ENCODE assay signal across 19 mouse cellular contexts in genomic region chr5:13488671-13489070, GRCm38 (mm10).
A peak's percentile ranks its signal among the peaks of the same experiment; 100 is the strongest.
DNase-seq lines count a peak whose midpoint lies in the region.
"Had no signal": no experiment of that assay in that cellular context is flagged by ENCODE, and none has a peak within 500 bp of the region (broad histone marks: within the 10 kb centered on the region; RNA-seq: fewer than 3 reads in every experiment).

No protein-coding gene starts in this region.

- H3K27me3 ChIP-seq in embryonic facial prominence, embryonic 10.5 days (replicated peaks; ENCODE audit: low read depth, poor library complexity, severe bottlenecking): no peaks in the 10 kb centered on the region
- H3K27me3 ChIP-seq: embryonic facial prominence, embryonic 13.5 days; forebrain, embryonic 13.5 days; heart, embryonic 13.5 days; hindbrain, embryonic 12.5 days; intestine, embryonic 15.5 days had no signal

- H3K9me3 ChIP-seq in embryonic facial prominence, embryonic 10.5 days: no peaks in the 10 kb centered on the region
- H3K9me3 ChIP-seq: embryonic facial prominence, embryonic 13.5 days; forebrain, embryonic 13.5 days; heart, embryonic 13.5 days; hindbrain, embryonic 12.5 days; intestine, embryonic 15.5 days had no signal

- H3K36me3 ChIP-seq in embryonic facial prominence, embryonic 10.5 days (replicated peaks): no peaks in the 10 kb centered on the region
- H3K36me3 ChIP-seq: embryonic facial prominence, embryonic 13.5 days; heart, embryonic 13.5 days; hindbrain, embryonic 12.5 days; intestine, embryonic 15.5 days had no signal

- H3K4me3 ChIP-seq in embryonic facial prominence, embryonic 10.5 days: no peak overlapping the region
- H3K4me3 ChIP-seq: embryonic facial prominence, embryonic 13.5 days; forebrain, embryonic 13.5 days; heart, embryonic 13.5 days; hindbrain, embryonic 12.5 days; intestine, embryonic 15.5 days had no signal

- peaks cover 7% of the 10 kb centered on the region; the same call in 1 of the 2 replicates for H3K4me1 ChIP-seq in embryonic facial prominence, embryonic 10.5 days
- H3K4me1 ChIP-seq: embryonic facial prominence, embryonic 13.5 days; forebrain, embryonic 13.5 days; hindbrain, embryonic 12.5 days; intestine, embryonic 15.5 days had no signal

- 0 out of 2 replicates have a peak overlapping the region, but pooled peaks have one; percentile 40 for H3K27ac ChIP-seq in embryonic facial prominence, embryonic 10.5 days (replicated peaks)
- H3K27ac ChIP-seq: embryonic facial prominence, embryonic 13.5 days; forebrain, embryonic 13.5 days; heart, embryonic 13.5 days; hindbrain, embryonic 12.5 days; hindbrain, postnatal 0 days; intestine, embryonic 15.5 days had no signal

- WGBS in embryonic facial prominence, embryonic 10.5 days: 41% methylated on average over 2 of the region's 2 CpGs

- DNase-seq in 3T3-L1 (ENCODE audit: low read depth, low spot score): peak; percentile 22
- DNase-seq in embryo, embryonic 10.5 days (ENCODE audit: low spot score): peak; percentile 81
- peak; percentile 29 for DNase-seq in embryonic facial prominence, embryonic 10.5 days (ENCODE audit: low spot score)
- DNase-seq in mesoderm, embryonic 11.5 days (ENCODE audit: low read depth, low spot score): peak; percentile 56
- DNase-seq in spleen, adult 18-20 months: no peak
- no peak for DNase-seq in neural tube, embryonic 10.5 days (ENCODE audit: extremely low spot score, low spot score)
- DNase-seq: adrenal gland, adult 8-10 months; adrenal gland, postnatal 36 days; cerebellum, adult 2 months; cerebellum, postnatal 10 days; gastrocnemius, postnatal 36 days; heart, adult 11 months; heart, postnatal 36 days had no signal

Comparison
In these comparisons a context has a peak if more than half of its experiments do, and no peak if none do; other contexts are left out.
1. DNase-seq: peak in 3T3-L1 (single experiment), embryo, embryonic 10.5 days (single experiment), embryonic facial prominence, embryonic 10.5 days (single experiment) and mesoderm, embryonic 11.5 days (single experiment); none in spleen, adult 18-20 months (0 of 2) and neural tube, embryonic 10.5 days (single experiment).